Mouse (Mus musculus): Measurements from ENCODE around the gene Nabp1. TPM values are rescaled to one million over a fixed set of nuclear protein-coding genes. Genes with fewer than 3 reads are reported as not detected.

The Nabp1 gene
- polyA plus RNA-seq, 1 experiment from 2014 or later, result 4.6 TPM

GRCm38 (mm10) chr1:51477656-51478081, 556 bp downstream of the Nabp1 start:
- Histone ChIP-seq H3K27ac (peak overlapping the region; percentile 81), H3K9me3 (replicated peaks) (no peaks in the 10 kb centered on the region), H3K4me3 (peak overlapping the region; percentile 71), H3K27me3 (ENCODE audit: low read depth, poor library complexity, severe bottlenecking) (no peaks in the 10 kb centered on the region), H3K4me1 (peaks cover 8% of the 10 kb centered on the region), H3K36me3 (no peaks in the 10 kb centered on the region)
- under 1% methylated on average over 25 of the region's 25 CpGs for WGBS
- peak; percentile 54 for DNase-seq (ENCODE audit: low spot score)

- no peaks in the 10 kb centered on the region for H3K9me3 ChIP-seq (replicated peaks)
- no peak overlapping the region for H3K27ac ChIP-seq
- H3K4me1 ChIP-seq, result peaks cover 8% of the 10 kb centered on the region
- H3K27me3 ChIP-seq (ENCODE audit: low read depth, poor library complexity, severe bottlenecking), result no peaks in the 10 kb centered on the region
- H3K36me3 ChIP-seq, result no peaks in the 10 kb centered on the region
- WGBS, result 78% methylated on average over 1 of the region's 1 CpGs
- H3K4me3 ChIP-seq, result no peak overlapping the region
- no peak for DNase-seq (ENCODE audit: low spot score)
Observed at GRCm38 (mm10) chr1:51476405-51476804, 1.8 kb downstream of the Nabp1 start.

- no peak overlapping the region for H3K27ac ChIP-seq
- H3K4me1 ChIP-seq, result peaks cover 2% of the 10 kb centered on the region
- 69% methylated on average over 2 of the region's 2 CpGs for whole genome bisulfite sequencing
- no peaks in the 10 kb centered on the region for H3K9me3 ChIP-seq (replicated peaks)
- H3K4me3 ChIP-seq, result no peak overlapping the region
- no peaks in the 10 kb centered on the region for H3K36me3 ChIP-seq
- no peak for DNase-seq (ENCODE audit: low spot score)
- no peaks in the 10 kb centered on the region for H3K27me3 ChIP-seq (ENCODE audit: low read depth, poor library complexity, severe bottlenecking)
Observed at GRCm38 (mm10) chr1:51468077-51468476, 10.1 kb downstream of the Nabp1 start.

GRCm38 (mm10) chr1:51467181-51467580, 11.0 kb downstream of the Nabp1 start:
- DNase-seq (ENCODE audit: low spot score), result no peak
- H3K27me3 ChIP-seq (ENCODE audit: low read depth, poor library complexity, severe bottlenecking), result no peaks in the 10 kb centered on the region
- H3K27ac ChIP-seq, result no peak overlapping the region
- no peaks in the 10 kb centered on the region for H3K36me3 ChIP-seq
- H3K9me3 ChIP-seq (replicated peaks), result no peaks in the 10 kb centered on the region
- H3K4me1 ChIP-seq, result peaks cover 8% of the 10 kb centered on the region
- no peak overlapping the region for H3K4me3 ChIP-seq
- WGBS, result 85% methylated on average over 5 of the region's 5 CpGs

GRCm38 (mm10) chr1:51466385-51466784, 11.8 kb downstream of the Nabp1 start:
- Histone ChIP-seq H3K27me3 (ENCODE audit: low read depth, poor library complexity, severe bottlenecking) (no peaks in the 10 kb centered on the region), H3K4me3 (no peak overlapping the region), H3K9me3 (replicated peaks) (no peaks in the 10 kb centered on the region), H3K4me1 (peaks cover 8% of the 10 kb centered on the region), H3K36me3 (no peaks in the 10 kb centered on the region), H3K27ac (no peak overlapping the region)
- DNase-seq (ENCODE audit: low spot score), result no peak
- WGBS, result 39% methylated on average over 1 of the region's 1 CpGs

- Histone ChIP-seq H3K36me3 (no peaks in the 10 kb centered on the region), H3K9me3 (replicated peaks) (no peaks in the 10 kb centered on the region), H3K27ac (no peak overlapping the region), H3K4me1 (peaks cover 8% of the 10 kb centered on the region), H3K27me3 (ENCODE audit: low read depth, poor library complexity, severe bottlenecking) (no peaks in the 10 kb centered on the region), H3K4me3 (no peak overlapping the region)
- 40% methylated on average over 2 of the region's 2 CpGs for WGBS
- DNase-seq (ENCODE audit: low spot score), result no peak
Observed at GRCm38 (mm10) chr1:51465285-51465684, 12.9 kb downstream of the Nabp1 start.

DNA sequence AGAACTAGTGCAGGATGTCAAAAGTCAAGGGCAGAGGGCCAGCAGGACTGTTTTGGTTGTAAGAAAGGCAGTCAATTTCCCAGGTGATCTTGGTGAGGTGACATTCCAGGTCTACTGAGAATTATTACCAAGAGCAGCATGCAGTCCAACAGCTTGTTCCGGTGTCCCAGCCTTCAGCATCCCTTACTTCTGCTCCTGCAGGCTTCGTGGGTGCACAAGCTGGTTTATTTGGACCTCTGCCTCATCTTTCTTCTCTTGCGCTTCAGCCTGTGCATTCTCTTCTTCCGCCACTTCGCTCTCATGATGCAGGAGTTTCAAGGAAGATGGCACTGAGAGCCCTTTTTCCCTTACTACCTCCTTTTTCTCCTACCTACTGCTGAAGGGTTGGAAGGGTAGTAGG, 15.2 kb downstream of the Nabp1 start:
- H3K4me1 ChIP-seq, result peaks cover 8% of the 10 kb centered on the region
- no peaks in the 10 kb centered on the region for H3K27me3 ChIP-seq (ENCODE audit: low read depth, poor library complexity, severe bottlenecking)
- WGBS, result 85% methylated on average over 5 of the region's 5 CpGs

DNA sequence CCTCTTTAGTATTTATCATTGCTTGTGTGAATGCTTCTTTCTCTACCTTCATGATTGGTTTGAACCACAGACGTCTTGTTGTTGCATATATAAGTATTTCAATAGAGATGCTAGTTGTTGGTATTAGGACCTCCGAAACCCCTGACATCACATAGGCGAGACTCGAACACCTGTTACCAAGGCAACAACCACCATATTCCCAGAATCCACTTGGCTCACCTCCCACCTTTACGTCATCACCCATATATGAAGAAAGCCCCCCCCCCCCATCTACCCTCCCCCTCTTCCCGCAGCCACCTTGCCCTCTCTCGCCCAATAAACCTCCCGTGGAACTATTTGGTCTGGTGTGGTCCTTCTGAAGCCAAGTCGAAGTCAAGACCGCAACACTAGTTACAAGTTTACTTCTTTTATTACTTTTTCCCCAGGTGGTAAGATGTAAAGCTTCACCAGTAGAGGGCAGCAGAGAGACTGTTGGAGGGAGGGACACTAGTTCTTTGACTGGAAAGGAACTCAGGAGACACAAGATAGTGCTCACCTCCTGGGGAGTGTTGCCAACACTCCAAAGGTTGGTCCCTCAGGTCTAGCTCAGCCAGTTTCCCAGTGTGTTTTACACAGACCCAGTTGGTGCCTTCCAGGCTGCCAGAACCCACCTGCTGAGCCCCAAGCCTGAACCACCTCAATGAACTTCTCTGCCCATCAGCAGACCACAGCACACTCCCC, 19.3 kb downstream of the Nabp1 start:
- Histone ChIP-seq H3K27ac (no peak overlapping the region), H3K4me3 (no peak overlapping the region), H3K9me3 (replicated peaks) (no peaks in the 10 kb centered on the region), H3K36me3 (no peaks in the 10 kb centered on the region), H3K4me1 (peaks cover 11% of the 10 kb centered on the region), H3K27me3 (ENCODE audit: low read depth, poor library complexity, severe bottlenecking) (no peaks in the 10 kb centered on the region)
- 63% methylated on average over 10 of the region's 10 CpGs for WGBS
- DNase-seq (ENCODE audit: low spot score), result peak; percentile 37

More for the DNA sequence above, 15.2 kb downstream of the Nabp1 start:
- DNase-seq (ENCODE audit: low spot score), result no peak
- Histone ChIP-seq H3K4me3 (no peak overlapping the region), H3K36me3 (no peaks in the 10 kb centered on the region), H3K9me3 (replicated peaks) (no peaks in the 10 kb centered on the region), H3K27ac (no peak overlapping the region)

DNA sequence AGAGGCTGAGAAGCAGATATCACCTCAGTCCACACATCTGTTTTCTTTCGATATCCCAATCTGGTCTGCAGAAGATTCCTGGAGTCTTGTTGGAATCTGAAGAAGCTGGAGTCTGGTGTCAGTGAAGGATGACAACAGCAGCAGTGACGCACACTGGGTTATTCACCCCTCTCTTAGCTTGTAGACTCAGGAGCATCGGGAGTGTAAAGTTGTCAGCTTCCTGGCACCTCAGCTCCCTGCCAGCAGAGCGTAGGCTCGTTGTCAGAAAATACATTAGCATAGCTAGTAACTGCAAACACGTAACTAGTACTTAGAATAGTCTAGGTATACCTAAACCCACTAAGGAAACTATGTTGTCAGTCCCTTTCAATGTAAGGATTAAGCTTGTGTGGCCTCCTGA, 20.1 kb downstream of the Nabp1 start:
- Histone ChIP-seq H3K36me3 (no peaks in the 10 kb centered on the region), H3K27me3 (ENCODE audit: low read depth, poor library complexity, severe bottlenecking) (no peaks in the 10 kb centered on the region), H3K9me3 (replicated peaks) (no peaks in the 10 kb centered on the region), H3K27ac (no peak overlapping the region), H3K4me1 (peaks cover 9% of the 10 kb centered on the region), H3K4me3 (no peak overlapping the region)
- DNase-seq (ENCODE audit: low spot score), result no peak
- 71% methylated on average over 6 of the region's 6 CpGs for WGBS

GRCm38 (mm10) chr1:51457249-51457648, 21.0 kb downstream of the Nabp1 start:
- no peaks in the 10 kb centered on the region for H3K9me3 ChIP-seq (replicated peaks)
- DNase-seq (ENCODE audit: low spot score), result no peak
- no peaks in the 10 kb centered on the region for H3K27me3 ChIP-seq (ENCODE audit: low read depth, poor library complexity, severe bottlenecking)
- no peaks in the 10 kb centered on the region for H3K36me3 ChIP-seq
- H3K27ac ChIP-seq, result no peak overlapping the region
- H3K4me1 ChIP-seq, result 0 out of 2 replicates have a peak, but pooled peaks cover 3% of the 10 kb centered on the region
- H3K4me3 ChIP-seq, result no peak overlapping the region
- 71% methylated on average over 3 of the region's 3 CpGs for WGBS

- Histone ChIP-seq H3K4me1 (0 out of 2 replicates have a peak, but pooled peaks cover 2% of the 10 kb centered on the region), H3K9me3 (replicated peaks) (no peaks in the 10 kb centered on the region), H3K27ac (no peak overlapping the region), H3K36me3 (no peaks in the 10 kb centered on the region), H3K4me3 (no peak overlapping the region), H3K27me3 (ENCODE audit: low read depth, poor library complexity, severe bottlenecking) (no peaks in the 10 kb centered on the region)
- 83% methylated on average over 2 of the region's 2 CpGs for WGBS
- DNase-seq (ENCODE audit: low spot score), result no peak
Observed at GRCm38 (mm10) chr1:51448789-51449188, 29.4 kb downstream of the Nabp1 start.

- WGBS, result 57% methylated on average over 9 of the region's 9 CpGs
- H3K36me3 ChIP-seq, result no peaks in the 10 kb centered on the region
- no peak for DNase-seq (ENCODE audit: low spot score)
Observed at GRCm38 (mm10) chr1:51445854-51446460, 32.3 kb downstream of the Nabp1 start.

DNA sequence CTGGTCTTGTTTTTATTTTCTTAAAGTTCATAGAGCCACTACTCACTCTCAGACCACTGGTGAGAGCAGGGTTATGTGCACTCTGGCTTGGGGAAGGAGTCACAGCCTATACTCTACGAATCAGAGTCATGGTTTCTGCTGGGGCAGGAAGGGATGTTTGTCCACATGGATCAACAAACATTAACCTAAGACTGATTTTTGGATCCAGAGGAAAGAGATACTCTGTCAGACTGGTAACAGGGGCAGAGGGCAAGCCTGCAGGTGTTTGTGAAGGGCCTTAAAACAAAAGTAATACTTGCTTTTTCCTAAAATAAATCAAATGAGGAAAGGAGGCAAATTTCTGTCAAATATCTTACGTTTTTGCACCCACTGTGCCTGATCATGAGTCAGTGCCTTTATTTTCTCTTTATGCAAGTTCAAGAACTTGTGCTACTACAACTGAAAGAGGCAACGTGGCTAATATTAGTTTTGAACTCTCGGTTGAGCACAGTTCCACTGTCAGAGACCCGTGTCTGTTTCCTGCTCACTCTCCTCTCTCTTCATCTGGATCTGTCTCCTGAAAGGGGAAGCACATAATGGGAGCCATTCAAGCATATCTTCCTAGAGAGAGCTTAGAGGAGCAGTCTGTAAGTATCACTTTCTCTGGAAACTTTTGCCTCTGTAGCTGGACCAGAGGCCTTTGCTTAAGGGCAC, 32.9 kb downstream of the Nabp1 start:
- no peaks in the 10 kb centered on the region for H3K9me3 ChIP-seq (replicated peaks)
- H3K27me3 ChIP-seq (ENCODE audit: low read depth, poor library complexity, severe bottlenecking), result no peaks in the 10 kb centered on the region
- H3K4me1 ChIP-seq, result 0 out of 2 replicates have a peak, but pooled peaks cover 2% of the 10 kb centered on the region
- H3K36me3 ChIP-seq, result no peaks in the 10 kb centered on the region
- no peak for DNase-seq (ENCODE audit: low spot score)
- 80% methylated on average over 5 of the region's 5 CpGs for WGBS
- H3K27ac ChIP-seq, result no peak overlapping the region
- H3K4me3 ChIP-seq, result no peak overlapping the region

More at GRCm38 (mm10) chr1:51445854-51446460, 32.3 kb downstream of the Nabp1 start:
- Histone ChIP-seq H3K27ac (no peak overlapping the region), H3K4me1 (0 out of 2 replicates have a peak, but pooled peaks cover 2% of the 10 kb centered on the region), H3K27me3 (ENCODE audit: low read depth, poor library complexity, severe bottlenecking) (no peaks in the 10 kb centered on the region), H3K4me3 (no peak overlapping the region), H3K9me3 (replicated peaks) (no peaks in the 10 kb centered on the region)
